Mouse (Mus musculus) cortical plate, adult 2 months (tissue): Measurements from ENCODE around the gene Vrk1. TPM values are rescaled to one million over a fixed set of nuclear protein-coding genes. Genes with fewer than 3 reads are reported as not detected.

Experiments
- H3K27ac ChIP-seq: fragments of 200-500 bp; 2 replicates; pipeline ENCODE4 v1.5.1; 2012; ENCODE audit warnings: low read length, control low read depth, inconsistent platforms; ENCODE audit not compliant: insufficient read depth
- H3K4me1 ChIP-seq: fragments of 200-500 bp; 2 replicates; pipeline ENCODE4 v1.6.1; 2011; ENCODE audit warnings: low read length; ENCODE audit not compliant: control insufficient read depth, insufficient read depth
- H3K4me3 ChIP-seq: fragments of 200-500 bp; 2 replicates; pipeline ENCODE4 v1.5.1; 2011; ENCODE audit warnings: mild to moderate bottlenecking, low read length, control low read depth; ENCODE audit not compliant: insufficient read depth
- CTCF ChIP-seq: fragments of 200-500 bp; IDR thresholded peaks from 2 replicates; pipeline ENCODE4 v1.5.1; 2011; ENCODE audit warnings: mild to moderate bottlenecking, control low read depth, low read length; ENCODE audit not compliant: insufficient read depth; ENCODE audit errors: extremely low read depth
- POLR2A ChIP-seq: fragments of 200-500 bp; IDR thresholded peaks from 2 replicates; pipeline ENCODE4 v1.6.1; 2011; ENCODE audit warnings: mild to moderate bottlenecking, low read length, control low read depth; ENCODE audit not compliant: insufficient read depth; ENCODE audit errors: extremely low read depth
- polyA plus RNA-seq: library from polyadenylated mRNA; depleted of rRNA; stranded (reverse); fragments of >200 nt; gene quantifications from 2 replicates; pipeline ENCODE4 v1.2.3, GENCODE M21; 2012

Vrk1 gene
- polyA plus RNA-seq, 1 experiment = 15.5 TPM

- Histone ChIP-seq H3K4me3 (no peak overlapping the region), H3K4me1 (peaks cover 3% of the 10 kb centered on the region; the same call in 1 of the 2 replicates), H3K27ac (no peak overlapping the region)
- TF ChIP-seq POLR2A (no peak), CTCF (no peak)
Observed at GRCm38 (mm10) chr12:106040259-106040658, 30.2 kb downstream of the Vrk1 start.

GRCm38 (mm10) chr12:106046143-106046795 lies 36.2 kb downstream of the Vrk1 start:
- TF ChIP-seq CTCF = no peak
- no peak for TF ChIP-seq POLR2A
- Histone ChIP-seq H3K27ac (no peak overlapping the region), H3K4me3 (no peak overlapping the region), H3K4me1 (peaks cover under 1% of the 10 kb centered on the region; the same call in 1 of the 2 replicates)

DNA sequence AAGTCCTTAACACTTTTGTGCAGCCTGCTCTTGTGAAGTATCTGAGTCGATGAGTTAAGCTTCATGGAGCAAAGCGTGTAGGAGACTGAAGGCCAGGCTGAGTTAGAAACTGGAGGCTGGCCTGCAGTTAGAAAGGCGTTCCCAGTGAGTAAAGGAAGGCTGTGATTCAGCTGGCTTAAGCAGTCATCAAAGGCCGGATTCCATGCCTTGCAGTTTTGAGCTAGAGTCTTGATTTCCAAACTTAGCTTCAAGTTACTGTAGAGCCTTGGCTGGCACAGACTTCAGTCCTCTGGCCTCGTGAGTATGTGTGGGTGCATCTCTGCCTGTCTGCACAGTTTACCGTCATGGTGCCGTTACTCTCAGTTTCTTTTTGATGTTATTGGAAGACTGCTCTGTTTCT lies 42.2 kb downstream of the Vrk1 start:
- H3K4me3 ChIP-seq = no peak overlapping the region
- H3K4me1 ChIP-seq = 0 out of 2 replicates have a peak, but pooled peaks cover 2% of the 10 kb centered on the region
- TF ChIP-seq POLR2A (no peak), CTCF (no peak)
- H3K27ac ChIP-seq = no peak overlapping the region

DNA sequence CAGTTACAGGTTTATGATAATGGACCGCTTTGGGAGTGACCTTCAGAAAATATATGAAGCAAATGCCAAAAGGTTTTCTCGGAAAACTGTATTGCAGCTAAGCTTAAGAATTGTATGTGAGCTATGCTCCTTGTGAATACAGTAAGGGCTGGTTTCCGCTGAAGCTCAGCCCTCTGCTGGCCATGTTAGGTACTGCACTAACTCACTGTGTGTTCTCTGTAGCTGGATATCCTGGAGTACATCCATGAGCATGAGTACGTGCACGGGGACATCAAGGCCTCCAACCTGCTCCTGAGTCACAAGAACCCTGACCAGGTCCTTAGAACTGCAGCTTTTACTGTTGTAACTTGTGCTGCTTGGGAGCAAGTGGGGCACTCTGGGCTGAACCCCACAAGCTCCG lies 45.8 kb downstream of the Vrk1 start:
- Histone ChIP-seq H3K27ac (no peak overlapping the region), H3K4me1 (0 out of 2 replicates have a peak, but pooled peaks cover 2% of the 10 kb centered on the region), H3K4me3 (no peak overlapping the region)
- TF ChIP-seq CTCF = peak; percentile 95
- no peak for TF ChIP-seq POLR2A

DNA sequence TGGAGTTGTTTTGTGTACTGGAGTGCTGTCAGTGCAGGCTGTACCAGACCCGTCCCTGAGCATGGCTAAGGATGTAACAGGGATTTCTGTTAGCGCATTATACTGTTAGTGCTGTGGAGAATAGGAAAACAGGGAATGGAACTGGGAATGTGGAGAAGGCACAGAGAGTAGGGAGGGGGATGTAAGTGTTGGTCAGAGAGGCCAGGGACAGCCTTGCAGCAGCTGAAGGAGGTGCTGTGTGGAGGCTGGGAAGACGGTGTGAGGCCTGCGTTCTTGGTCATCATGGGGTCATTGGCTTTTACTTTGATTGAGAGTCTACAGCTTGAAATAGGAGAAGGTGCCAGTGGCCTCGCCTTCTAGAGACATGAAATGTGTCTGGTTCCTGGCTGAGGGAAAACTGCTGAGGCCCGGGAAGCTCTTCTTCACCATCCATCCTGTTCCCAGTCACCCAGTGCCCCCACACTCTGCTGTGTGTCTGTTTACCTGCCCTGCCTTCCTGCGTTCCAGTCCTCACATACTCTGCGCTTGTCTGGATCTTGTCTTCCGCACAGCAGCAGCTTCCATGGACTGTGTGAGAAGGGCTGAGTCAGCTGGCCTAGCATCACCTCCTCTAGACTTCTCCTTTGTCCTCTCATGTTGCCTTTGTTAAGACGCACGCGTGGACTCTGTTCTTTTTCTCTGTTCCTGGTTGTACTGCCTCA lies 50.0 kb downstream of the Vrk1 start:
- TF ChIP-seq POLR2A = no peak
- TF ChIP-seq CTCF = no peak
- no peak overlapping the region for H3K4me3 ChIP-seq
- H3K4me1 ChIP-seq = no peaks in the 10 kb centered on the region
- no peak overlapping the region for H3K27ac ChIP-seq

GRCm38 (mm10) chr12:106070434-106071155 lies 60.6 kb downstream of the Vrk1 start:
- TF ChIP-seq CTCF (no peak), POLR2A (no peak)
- Histone ChIP-seq H3K27ac (no peak overlapping the region), H3K4me1 (no peaks in the 10 kb centered on the region), H3K4me3 (no peak overlapping the region)

DNA sequence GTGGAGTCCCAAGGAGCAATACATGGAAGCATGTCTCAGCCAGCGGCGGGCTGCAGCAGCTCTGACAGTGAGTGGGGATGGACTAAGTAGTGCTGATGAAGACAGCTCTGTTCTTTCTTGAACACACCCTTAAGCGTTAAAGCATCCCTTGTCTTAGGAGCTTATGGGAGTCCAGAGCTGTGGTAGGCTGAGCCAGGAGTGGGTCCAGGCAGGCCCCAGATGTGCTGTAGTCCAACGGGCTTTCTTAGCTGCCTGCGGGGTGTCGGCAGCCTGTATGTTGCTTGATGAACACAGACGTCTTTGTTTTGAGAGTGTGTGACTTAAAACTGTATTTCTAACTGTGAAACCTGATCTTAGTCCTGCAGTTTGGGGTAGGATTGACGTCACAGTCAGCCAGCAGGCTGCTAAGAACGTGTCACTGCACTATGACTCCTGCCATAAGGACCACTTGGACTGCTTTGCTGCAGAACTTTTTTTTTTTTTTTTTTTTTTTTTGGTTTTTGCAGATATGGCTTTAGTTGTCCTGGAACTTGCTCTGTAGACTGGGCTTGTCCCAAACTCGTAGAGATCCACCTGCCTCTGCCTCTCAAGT lies 61.6 kb downstream of the Vrk1 start:
- Histone ChIP-seq H3K4me1 (no peaks in the 10 kb centered on the region), H3K4me3 (no peak overlapping the region), H3K27ac (no peak overlapping the region)
- TF ChIP-seq CTCF (no peak), POLR2A (no peak)

GRCm38 (mm10) chr12:106074371-106075155 lies 64.5 kb downstream of the Vrk1 start:
- no peak overlapping the region for H3K27ac ChIP-seq

DNA sequence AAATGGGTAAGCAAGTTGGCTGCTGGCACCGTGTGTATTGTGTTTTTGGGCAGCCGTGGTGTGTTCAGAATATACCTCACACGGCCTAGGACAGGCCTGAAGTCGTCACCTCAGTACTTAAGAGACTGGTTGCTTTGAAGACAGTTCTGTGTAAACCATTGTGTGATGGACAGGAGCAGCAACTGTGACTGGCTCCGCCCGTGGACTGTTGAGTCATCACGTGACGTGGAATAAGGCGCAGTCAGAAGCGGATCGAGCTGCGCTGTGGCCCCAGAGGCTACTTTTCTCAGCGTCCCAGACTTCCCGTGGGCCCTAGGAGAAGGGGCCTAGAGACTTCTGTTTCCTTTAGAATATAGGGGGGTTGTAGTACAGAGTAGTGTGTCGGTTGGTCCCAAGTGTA lies 66.1 kb downstream of the Vrk1 start:
- no peak for TF ChIP-seq CTCF
- TF ChIP-seq POLR2A = no peak
- no peak overlapping the region for H3K4me3 ChIP-seq
- H3K27ac ChIP-seq = no peak overlapping the region
- H3K4me1 ChIP-seq = no peaks in the 10 kb centered on the region

More at GRCm38 (mm10) chr12:106074371-106075155, 64.5 kb downstream of the Vrk1 start:
- TF ChIP-seq CTCF (no peak), POLR2A (no peak)
- no peaks in the 10 kb centered on the region for H3K4me1 ChIP-seq
- no peak overlapping the region for H3K4me3 ChIP-seq
